Mouse (Mus musculus): ENCODE results near the gene Loxl3. TPM values are rescaled to one million over a fixed set of nuclear protein-coding genes. Genes with fewer than 3 reads are reported as not detected.

The Loxl3 gene
- polyA plus RNA-seq, 1 experiment: 7.3 TPM

DNA sequence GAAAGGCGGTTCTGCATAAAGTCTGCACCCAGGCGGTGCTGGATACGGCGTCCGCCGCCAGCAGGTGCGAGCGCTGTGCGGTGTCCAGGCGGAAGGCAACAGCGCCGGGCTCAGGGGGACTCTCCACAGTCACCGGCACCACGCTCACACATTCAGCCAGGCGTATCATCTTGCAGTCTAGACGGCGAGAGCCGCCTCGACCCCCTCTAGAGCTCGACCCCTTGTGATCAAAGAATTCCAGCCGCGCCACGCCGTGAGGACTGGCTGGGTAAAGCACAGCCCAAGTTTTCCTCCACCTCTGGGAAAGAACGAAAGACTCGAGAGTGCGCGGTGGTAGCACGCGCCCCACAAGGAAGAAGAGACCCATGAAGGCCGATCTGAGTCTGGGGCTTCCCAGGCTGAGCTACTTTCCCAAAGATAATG lies 1.2 kb upstream of the Loxl3 start:
- TF ChIP-seq CTCF (IDR thresholded peaks at IDR 0.05; ENCODE audit: borderline replicate concordance, extremely low read depth, insufficient read depth, insufficient read length): 0 out of 2 replicates have a peak, but pooled peaks have one; percentile 5
- TF ChIP-seq POLR2A (IDR thresholded peaks at IDR 0.05; ENCODE audit: borderline replicate concordance, extremely low read depth, insufficient read depth, insufficient read length, poor library complexity, severe bottlenecking): no peak
- DNase-seq (ENCODE audit: low read depth): peak; percentile 52

DNA sequence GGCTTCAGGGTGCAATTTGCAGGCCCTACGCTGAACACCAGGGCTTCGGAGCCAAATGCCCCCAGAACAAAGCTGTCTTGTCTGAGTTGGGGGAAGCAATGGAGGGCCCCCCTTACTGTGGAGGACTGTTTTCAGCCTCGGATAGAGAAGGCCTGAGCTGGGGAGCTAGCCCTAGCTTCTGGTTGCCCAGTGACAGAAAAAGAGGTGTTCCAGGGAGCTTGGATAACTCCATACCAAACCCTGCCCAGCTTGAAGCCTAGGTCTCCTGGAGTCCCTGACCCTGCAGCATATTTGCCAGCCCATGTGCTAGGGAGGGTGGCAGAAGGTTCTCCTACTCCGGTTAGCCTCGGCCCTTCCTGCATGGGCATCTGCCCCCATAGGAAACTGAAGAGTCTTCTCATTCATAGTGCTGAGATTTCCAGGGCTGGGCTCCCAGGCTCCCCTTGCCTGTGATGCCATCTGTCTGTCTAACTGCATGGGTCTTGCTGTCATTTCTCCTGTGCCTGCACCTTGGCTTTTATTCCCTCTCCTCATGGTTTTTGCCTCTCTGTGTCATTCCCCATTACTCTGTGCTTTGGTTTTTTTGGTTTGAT lies 586 bp downstream of the Loxl3 start:
- no peak for TF ChIP-seq CTCF (IDR thresholded peaks at IDR 0.05; ENCODE audit: borderline replicate concordance, extremely low read depth, insufficient read depth, insufficient read length)
- no peak for TF ChIP-seq POLR2A (IDR thresholded peaks at IDR 0.05; ENCODE audit: borderline replicate concordance, extremely low read depth, insufficient read depth, insufficient read length, poor library complexity, severe bottlenecking)
- DNase-seq (ENCODE audit: low read depth): no peak

DNA sequence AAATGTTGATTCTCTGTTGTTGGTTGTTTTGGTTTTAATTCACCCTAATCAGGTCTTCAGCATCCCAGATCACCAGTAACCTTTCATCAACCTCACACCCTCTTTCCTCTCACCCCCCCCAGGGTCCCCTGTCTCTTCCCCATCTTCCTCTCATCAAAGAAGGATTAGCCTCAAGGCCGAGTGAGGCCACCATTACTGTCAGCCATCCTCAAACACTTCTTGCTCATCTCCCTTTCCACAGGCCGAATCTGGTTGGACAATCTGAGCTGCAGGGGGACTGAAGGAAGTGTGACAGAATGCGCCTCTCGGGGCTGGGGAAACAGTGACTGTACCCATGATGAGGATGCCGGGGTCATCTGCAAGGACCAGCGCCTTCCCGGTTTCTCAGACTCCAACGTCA lies 3.2 kb downstream of the Loxl3 start:
- TF ChIP-seq POLR2A (IDR thresholded peaks at IDR 0.05; ENCODE audit: borderline replicate concordance, extremely low read depth, insufficient read depth, insufficient read length, poor library complexity, severe bottlenecking): no peak
- TF ChIP-seq CTCF (IDR thresholded peaks at IDR 0.05; ENCODE audit: borderline replicate concordance, extremely low read depth, insufficient read depth, insufficient read length): no peak
- no peak for DNase-seq (ENCODE audit: low read depth)

DNA sequence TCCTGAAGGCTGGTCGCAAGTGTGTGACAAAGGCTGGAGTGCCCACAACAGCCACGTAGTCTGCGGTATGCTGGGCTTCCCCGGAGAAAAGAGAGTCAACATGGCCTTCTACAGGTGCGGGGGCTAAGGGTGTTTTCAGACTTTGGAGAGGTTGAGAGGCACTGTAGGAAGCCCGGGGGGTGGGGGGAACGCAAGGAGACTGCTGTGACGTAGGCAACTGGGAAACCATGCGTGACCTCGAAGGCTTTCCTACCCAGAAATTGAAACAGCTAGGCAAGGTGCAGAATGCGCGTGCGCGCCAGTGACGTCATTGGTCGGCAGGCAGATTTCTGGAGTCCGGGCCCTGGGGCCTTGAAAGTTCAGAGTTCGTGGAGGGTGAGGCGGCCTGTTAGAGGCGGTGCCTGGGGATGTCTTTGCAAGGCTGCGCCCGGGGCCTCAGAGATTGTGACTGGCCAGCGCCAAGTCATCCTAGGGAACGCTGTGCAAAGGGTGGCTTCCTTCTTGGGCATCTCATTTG lies 4.6 kb downstream of the Loxl3 start:
- TF ChIP-seq POLR2A (IDR thresholded peaks at IDR 0.05; ENCODE audit: borderline replicate concordance, extremely low read depth, insufficient read depth, insufficient read length, poor library complexity, severe bottlenecking) (no peak), CTCF (IDR thresholded peaks at IDR 0.05; ENCODE audit: borderline replicate concordance, extremely low read depth, insufficient read depth, insufficient read length) (no peak)
- peak; percentile 80 for DNase-seq (ENCODE audit: low read depth)

DNA sequence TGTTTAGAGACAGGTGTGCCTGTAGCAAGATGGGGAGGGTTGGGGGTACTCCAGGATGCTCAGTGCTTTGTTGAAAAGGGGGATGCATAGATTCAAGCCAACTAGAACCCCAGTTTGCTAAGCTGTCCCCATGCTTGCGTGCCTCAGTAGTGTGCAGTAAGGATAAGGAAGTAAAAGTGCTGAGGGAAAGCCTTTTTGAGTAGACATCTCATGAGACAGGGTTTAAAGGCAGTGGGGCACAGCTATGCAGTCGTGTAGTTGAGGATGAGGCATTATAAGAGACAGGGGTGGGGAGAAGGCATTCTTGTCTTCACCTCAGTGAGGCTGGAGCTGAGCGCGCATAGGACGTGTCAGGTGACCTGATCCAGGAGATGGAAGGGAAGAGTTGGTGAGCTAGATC lies 6.6 kb downstream of the Loxl3 start:
- TF ChIP-seq CTCF (IDR thresholded peaks at IDR 0.05; ENCODE audit: borderline replicate concordance, extremely low read depth, insufficient read depth, insufficient read length): no peak
- no peak for DNase-seq (ENCODE audit: low read depth)

DNA sequence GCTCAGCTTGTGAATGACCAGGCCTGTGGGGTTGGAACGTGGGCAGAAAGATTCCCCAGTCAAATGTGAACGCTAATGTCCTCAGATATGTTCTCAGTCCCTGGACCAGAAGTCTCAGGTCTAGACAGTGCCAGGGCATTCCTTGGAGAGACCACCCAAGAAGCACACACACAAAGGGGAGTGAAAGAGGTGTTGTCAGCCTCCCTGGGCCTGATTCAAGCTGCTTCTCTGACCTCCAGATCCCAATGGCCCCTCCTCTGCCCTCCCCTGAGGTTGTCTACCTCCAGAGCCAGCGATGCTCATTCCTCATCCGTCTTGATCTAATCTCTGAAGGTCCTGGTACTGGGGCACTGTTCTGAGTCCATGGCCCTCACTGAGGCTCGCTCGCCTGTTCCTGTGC lies 9.6 kb downstream of the Loxl3 start:
- TF ChIP-seq POLR2A (IDR thresholded peaks at IDR 0.05; ENCODE audit: borderline replicate concordance, extremely low read depth, insufficient read depth, insufficient read length, poor library complexity, severe bottlenecking) (no peak), CTCF (IDR thresholded peaks at IDR 0.05; ENCODE audit: borderline replicate concordance, extremely low read depth, insufficient read depth, insufficient read length) (no peak)
- no peak for DNase-seq (ENCODE audit: low read depth)

DNA sequence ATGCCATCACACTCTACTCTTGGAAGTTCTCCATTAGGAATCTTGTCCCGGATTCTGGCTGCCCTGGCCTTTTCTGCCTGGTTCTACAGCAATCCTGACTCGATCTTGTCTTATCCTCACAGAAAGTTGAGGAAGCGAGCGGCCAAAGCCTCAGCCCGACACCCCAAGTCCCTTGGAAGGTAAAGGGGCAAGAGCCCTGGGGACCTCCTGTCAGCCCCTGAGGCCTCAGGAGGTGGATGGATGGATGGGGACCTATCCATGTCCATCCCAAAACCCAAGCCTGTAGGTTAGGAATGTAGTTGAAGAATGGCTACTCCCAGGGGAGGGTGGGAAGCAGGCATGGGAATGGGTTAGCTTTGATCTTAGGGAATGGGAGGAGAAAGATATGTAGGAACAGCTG lies 10.0 kb downstream of the Loxl3 start:
- TF ChIP-seq POLR2A (IDR thresholded peaks at IDR 0.05; ENCODE audit: borderline replicate concordance, extremely low read depth, insufficient read depth, insufficient read length, poor library complexity, severe bottlenecking) (no peak), CTCF (IDR thresholded peaks at IDR 0.05; ENCODE audit: borderline replicate concordance, extremely low read depth, insufficient read depth, insufficient read length) (no peak)
- no peak for DNase-seq (ENCODE audit: low read depth)

DNA sequence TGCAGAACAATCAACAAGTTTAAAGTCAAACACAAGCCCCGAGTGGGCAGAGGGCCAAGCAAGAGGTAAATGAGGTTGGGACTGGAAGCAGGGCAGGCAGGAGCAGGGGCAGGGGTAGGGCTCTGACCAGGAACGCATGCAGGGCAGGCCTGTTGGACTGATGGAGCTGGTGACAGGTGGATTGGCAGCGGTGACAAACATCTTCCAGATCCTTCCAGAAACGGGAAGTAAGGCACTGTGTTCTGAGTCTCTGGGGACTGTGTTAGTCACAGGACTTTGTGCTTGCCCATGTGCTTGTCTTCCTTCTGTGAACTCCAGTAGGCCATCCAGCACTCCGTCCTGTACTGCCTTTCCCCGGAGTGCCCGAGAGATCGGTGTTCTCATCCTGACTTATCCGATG lies 10.8 kb downstream of the Loxl3 start:
- DNase-seq (ENCODE audit: low read depth): no peak
- no peak for TF ChIP-seq CTCF (IDR thresholded peaks at IDR 0.05; ENCODE audit: borderline replicate concordance, extremely low read depth, insufficient read depth, insufficient read length)
- no peak for TF ChIP-seq POLR2A (IDR thresholded peaks at IDR 0.05; ENCODE audit: borderline replicate concordance, extremely low read depth, insufficient read depth, insufficient read length, poor library complexity, severe bottlenecking)

DNA sequence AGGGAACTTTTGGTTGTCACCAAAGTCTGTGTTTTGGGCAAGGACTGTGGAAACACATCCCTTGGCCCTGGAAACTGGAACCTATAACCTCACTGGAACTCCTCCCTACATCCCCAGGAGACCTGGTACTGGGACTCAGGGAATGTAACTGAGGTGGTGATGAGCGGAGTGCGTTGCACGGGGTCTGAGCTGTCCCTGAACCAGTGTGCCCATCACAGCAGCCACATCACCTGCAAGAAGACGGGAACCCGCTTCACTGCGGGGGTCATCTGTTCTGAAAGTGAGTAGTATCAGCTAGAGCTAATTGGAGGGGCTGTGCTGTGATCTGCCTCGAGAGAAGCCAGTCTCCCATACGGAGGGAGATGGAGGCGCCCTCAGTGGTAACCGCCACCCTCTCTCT lies 15.4 kb downstream of the Loxl3 start:
- DNase-seq (ENCODE audit: low read depth): no peak
- no peak for TF ChIP-seq CTCF (IDR thresholded peaks at IDR 0.05; ENCODE audit: borderline replicate concordance, extremely low read depth, insufficient read depth, insufficient read length)
- no peak for TF ChIP-seq POLR2A (IDR thresholded peaks at IDR 0.05; ENCODE audit: borderline replicate concordance, extremely low read depth, insufficient read depth, insufficient read length, poor library complexity, severe bottlenecking)

DNA sequence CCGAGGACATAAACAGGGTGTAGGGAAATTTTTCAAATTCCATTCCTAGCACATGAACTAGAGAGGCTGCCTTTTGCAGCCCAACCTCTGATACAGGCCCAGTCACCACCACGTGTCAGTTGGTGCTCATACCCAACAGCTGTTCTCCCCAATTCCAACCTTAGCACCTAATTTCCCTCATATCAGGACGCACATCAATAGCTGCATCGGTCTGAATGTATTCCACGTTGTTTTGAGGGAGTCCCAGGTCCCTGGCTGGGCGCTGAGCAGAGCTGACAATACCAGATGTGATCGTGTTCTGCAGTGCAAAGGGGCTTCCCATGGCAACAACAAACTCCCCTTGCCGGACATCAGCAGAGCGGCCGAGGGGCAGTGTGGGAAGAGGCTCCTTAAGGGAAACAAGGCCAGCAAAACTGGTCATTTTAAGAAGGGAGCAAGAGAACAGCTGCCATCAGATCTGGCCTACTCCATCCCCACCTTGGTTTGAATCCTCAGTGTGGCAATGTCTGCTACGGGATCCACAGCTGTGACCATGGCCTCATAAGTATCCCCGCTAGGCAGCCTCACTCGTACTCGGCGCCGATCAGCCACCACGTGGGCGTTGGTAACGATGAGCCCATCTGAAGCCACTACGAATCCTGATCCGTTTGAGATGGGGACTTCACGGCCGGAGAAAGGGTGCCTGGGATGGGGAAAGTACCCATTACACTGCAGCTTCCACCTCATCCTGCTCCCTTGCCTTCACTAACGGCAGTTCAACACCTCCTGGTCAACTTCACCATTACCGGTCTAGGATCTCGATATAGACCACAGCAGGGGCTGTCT lies 19.4 kb downstream of the Loxl3 start:
- peak; percentile 55 for DNase-seq (ENCODE audit: low read depth)
- TF ChIP-seq POLR2A (IDR thresholded peaks at IDR 0.05; ENCODE audit: borderline replicate concordance, extremely low read depth, insufficient read depth, insufficient read length, poor library complexity, severe bottlenecking) (no peak), CTCF (IDR thresholded peaks at IDR 0.05; ENCODE audit: borderline replicate concordance, extremely low read depth, insufficient read depth, insufficient read length) (no peak)

DNA sequence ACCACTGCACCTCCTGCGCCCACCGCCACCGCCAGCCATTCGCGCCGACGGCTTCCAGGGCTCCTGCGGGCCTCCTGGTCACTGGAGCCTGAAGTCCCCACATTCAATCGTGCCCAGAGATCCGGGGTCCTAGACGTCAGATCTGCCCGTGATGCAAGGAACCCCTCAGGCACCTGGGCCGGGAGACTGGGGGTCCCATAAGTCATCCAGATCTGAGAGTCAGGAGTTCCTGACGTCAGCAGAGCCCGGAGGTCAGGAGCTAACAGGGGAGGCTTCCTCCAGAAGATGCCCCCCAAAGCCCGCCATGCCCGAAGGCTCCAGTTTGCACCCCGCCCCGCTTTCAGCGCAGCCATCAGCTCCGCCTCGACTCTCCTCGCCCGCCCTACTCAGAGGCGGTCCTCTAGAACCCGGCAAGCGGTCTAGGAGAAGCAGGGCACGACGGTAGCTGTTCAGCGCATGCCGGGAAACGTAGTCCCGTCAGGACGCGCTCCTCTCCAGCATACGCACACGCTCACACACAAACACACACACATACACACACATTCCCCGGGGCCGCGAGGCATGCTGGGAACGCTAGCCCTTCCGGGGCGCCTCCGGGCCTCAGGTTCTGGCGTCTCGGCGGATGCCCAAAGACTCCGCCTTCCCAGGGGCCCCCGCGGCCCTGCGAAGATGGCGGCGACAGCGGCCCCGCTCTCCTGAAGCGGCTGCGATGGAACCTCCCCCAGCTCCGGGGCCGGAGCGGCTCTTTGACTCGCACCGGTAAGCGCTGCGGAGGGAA lies 20.3 kb downstream of the Loxl3 start, which contains the start of gene Aup1:
Gene Aup1 (plus strand): TSS at position 448 of the 778 bp plus-strand sequence.
- TF ChIP-seq POLR2A (IDR thresholded peaks at IDR 0.05; ENCODE audit: borderline replicate concordance, extremely low read depth, insufficient read depth, insufficient read length, poor library complexity, severe bottlenecking) (peak; percentile 60), CTCF (IDR thresholded peaks at IDR 0.05; ENCODE audit: borderline replicate concordance, extremely low read depth, insufficient read depth, insufficient read length) (no peak)
- peak; percentile 100 for DNase-seq (ENCODE audit: low read depth)
